Mouse (Mus musculus): Measurements from ENCODE around the gene Rnf41. TPM values are rescaled to one million over a fixed set of nuclear protein-coding genes. Genes with fewer than 3 reads are reported as not detected.

Rnf41 gene
- total RNA-seq, 2 experiments from 2014 or later: 92.0 to 94.7 TPM

DNA sequence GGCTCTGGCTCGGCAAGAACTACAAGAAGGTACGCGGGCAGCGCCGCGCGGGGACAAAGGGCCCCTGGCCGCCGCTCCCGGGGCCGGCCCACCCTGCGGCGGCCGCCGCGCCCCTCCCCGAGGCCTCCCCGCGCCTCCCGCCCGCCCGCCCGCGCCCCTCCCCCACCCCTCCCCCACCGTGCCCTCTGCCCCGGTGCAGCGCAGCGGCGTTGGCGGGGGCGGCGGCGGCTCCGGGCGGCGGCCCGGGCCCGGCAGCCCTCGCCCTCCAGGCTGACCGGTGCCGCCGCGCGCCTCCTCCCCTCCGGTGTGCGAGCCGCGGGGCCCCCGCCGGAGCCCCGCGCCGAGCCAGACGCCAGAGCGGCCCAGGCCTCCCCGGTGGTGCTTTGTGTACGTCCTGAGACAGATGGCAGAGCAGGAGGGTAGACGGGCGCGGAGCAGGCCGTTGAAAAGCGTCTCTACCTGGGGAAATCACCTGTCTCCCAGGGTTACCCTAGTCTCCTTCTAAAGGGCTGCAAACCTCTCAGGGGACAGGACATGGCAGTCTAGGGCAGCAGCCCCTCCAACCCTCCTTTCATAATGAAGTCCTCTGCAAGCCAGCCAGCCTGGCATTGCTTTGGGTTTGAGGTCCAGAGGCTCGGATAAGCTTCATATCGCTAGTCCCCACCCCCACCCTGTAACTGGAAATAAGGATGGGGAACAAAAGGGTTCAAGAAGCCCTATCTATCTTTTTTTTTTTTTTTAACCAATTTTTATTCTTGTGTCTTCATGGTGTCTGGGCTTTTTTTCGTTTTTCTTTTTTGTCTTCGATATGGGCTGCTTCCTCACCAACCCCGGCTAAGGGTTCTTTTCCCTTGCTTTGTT lies 48.2 kb downstream of the Rnf41 start:
- peak; percentile 43 for DNase-seq
- intact Hi-C loops (cut with DNase I): loop anchor here (5.0 kb wide), 2 partner anchors 47 to 97 kb away; partner anchors contain the start of genes Nabp2 and Rnf41

DNA sequence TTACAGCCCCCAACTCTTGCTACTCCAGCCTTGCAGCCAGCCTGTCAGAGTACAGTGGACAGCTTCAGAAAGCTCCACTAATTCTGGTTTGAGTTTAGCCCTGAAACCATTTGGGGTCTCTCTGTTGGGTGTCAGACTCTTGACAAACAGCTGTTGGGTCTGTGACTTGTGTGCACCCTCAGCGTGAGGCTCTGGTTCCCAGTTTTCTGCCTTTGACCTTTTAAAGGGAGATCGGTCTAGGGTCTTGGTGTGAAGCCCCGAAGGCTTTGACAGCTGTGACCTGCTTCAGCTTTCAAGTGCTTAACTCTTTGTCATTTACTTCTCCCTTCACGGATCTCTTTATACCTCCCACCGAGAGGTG lies 48.8 kb downstream of the Rnf41 start:
- no peak for DNase-seq
- intact Hi-C loops (cut with DNase I): no loop called here

DNA sequence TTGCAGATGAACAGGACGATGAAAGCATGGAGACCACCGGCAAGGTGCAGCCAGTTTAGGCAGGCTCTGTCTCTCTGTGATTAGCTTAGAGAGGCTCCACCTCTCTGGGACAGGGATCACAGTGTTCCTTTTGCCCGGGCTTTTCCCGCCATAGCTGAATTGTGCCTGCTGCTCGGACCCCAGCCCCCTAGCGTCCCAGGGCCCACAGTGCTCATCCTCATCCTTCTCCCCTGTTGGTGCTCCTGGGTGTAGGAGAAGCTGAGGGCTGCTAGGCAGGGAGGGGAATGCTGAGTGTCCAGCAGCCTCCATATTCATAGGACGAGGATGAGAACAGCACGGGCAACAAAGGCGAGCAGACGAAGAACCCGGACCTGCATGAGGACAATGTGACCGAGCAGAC lies 62.9 kb downstream of the Rnf41 start:
- intact Hi-C loops (cut with DNase I): no loop called here
- DNase-seq: no peak

DNA sequence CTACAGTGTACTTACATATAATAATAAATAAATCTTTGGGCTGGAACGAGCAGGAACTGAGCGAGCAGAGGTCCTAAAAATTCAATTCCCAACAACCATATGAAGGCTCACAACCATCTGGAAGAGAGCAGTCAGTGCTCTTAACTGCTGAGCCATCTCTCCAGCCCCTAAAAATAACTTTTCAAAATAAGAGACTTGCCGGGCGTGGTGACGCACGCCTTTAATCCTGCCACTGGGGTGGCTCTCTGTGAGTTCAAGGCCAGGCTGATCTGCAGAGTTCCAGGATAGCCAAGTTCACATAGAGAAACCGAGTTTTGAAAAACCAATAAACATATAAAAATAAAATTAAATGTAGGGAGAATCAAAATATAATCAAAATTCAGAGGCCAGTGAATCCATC lies 74.9 kb downstream of the Rnf41 start:
- DNase-seq: no peak
- intact Hi-C loops (cut with DNase I): no loop called here

DNA sequence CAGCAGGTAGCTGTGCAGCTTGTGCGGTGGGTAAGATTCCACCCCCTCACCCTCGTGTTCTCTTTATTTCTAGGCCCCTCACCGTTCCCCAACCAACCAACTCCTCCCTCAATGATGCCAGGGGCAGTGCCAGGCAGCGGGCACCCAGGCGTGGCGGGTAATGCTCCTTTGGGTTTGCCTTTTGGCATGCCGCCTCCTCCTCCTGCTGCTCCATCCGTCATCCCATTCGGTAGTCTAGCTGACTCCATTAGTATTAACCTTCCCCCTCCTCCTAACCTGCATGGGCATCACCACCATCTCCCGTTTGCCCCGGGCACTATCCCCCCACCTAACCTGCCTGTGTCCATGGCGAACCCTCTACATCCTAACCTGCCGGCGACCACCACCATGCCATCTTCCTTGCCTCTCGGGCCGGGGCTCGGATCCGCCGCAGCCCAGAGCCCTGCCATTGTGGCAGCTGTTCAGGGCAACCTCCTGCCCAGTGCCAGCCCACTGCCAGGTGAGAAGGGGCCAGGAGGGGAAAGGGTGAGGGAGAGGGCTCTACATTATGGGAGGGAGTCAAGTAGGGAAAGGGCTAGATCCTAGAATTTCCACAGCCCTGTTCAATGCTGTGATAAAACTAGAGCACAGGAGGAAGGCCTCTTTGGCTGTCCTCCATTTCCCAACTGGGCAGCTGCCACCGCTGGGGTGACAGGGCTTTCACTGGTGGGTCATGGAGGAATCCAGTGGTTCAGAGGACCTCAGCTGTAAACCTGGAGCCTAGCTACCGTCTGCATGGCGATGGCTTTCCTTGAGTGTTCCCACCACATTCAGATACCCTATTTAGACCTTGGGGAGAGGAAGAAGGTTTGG lies 76.6 kb downstream of the Rnf41 start:
- DNase-seq: peak; percentile 69
- intact Hi-C loops (cut with DNase I): no loop called here

DNA sequence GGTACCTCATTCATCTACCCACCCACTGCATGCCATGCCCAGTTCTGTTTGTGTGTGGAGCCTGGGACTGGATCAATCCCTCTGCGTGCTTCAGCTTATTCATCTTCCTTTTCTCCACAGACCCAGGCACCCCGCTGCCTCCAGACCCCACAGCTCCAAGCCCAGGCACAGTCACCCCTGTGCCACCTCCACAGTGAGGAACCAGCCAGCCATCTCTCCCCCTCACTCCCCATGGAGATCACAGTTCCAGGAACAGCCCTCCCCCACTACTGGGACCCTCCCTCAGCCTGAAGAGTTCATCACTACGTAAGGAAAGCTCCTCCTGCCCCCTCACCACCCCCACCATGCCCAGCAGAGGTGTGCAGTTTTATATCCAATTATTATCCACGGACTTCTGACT lies 77.3 kb downstream of the Rnf41 start:
- no peak for DNase-seq
- intact Hi-C loops (cut with DNase I): no loop called here

DNA sequence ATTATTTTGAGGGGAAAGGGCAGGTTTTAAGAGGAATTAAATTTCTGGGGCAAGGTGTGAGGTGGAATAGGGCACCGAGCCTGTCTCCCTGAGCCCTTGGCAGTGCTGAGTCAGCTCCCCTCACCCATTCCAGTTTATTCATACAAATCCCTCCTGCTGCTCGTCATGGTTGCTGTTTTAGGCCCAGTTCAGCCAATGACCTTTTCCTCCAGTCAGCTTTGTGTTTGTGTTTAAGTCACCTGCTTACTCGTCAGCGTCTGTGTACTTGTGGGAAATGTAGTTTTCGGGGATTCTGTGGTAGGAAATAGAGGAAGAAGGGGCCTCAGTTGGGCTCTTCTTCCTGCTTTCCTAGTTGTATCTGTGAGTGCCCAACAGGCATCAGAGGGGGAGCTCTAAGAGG lies 77.9 kb downstream of the Rnf41 start:
- intact Hi-C loops (cut with DNase I): no loop called here
- DNase-seq: no peak

DNA sequence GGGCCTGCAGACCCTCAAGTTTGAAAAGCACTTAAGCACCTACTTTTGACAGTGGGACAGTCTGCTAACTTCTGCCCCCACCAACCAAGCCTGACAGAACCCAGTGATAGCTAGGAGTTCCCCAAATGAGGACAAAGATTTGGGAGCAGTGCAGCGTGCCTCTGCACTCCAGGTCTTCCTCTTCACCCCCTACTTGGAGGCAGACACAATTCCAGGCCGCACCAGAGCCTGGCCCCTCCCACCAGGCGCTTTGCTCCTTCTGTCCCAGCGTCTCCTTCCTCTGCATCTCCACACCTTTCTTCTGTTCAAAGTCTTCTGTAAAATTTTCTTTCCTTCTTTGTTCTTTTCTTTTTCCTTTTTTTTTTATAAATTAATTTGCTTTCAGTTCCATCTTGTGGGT lies 78.3 kb downstream of the Rnf41 start:
- DNase-seq: no peak
- intact Hi-C loops (cut with DNase I): no loop called here

DNA sequence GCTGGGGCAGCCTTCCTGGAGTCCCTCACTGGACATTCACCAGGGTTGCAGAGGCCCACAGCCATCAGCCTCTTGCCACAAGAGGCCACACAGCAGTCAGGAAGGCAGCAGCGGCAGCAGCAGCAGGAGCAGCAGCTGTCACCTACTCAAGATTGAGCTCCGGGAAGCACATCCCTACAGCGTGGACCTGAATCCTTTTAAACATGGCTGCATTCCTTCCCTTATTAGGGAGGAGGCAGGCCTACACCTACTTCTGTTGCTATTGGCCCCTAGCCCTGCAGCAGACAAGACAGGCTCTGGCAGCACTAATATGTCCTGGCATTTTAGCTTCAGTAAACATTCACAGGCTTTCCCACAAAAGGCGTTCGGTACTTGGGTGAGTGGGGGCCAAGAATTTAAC lies 78.8 kb downstream of the Rnf41 start:
- intact Hi-C loops (cut with DNase I): no loop called here
- no peak for DNase-seq

DNA sequence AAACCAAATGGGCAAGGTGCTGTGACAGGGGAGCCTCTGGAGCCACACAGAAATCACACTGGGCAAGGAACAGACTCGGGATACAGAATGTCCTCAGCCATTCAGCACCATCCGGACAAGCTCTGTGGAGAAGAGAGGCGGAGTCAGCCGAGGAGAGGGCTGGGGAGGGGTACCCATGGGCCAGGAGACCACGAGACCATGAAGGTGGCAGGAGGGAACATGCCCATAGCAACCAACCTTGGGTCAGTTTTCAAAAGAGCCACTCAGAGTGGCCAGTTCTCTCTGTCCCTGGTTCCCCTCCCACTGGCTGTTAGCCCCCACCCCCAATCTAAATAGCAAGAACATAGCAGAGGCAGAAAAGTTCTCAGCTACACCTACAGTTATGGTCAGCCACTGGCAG lies 79.5 kb downstream of the Rnf41 start:
- intact Hi-C loops (cut with DNase I): no loop called here
- no peak for DNase-seq

Small RNA genes within 50 kb of the gene (microRNA-seq; reads per million reads assigned to microRNA genes)
- gene Gm25361: not detected
- not detected for gene Gm26308
- 1.2 reads per million for gene Mir6914
- 8.1 reads per million, percentile 21 among the genes with 10 or more reads in this experiment for gene Mir6915
- not detected for gene Mir8105

Other genes with a start within 250 kb of the Rnf41 start
- gene Rbms2, start 231.4 kb upstream of the Rnf41 start, total RNA-seq (2021): 10 to 100 TPM; 12.7 to 13.0 TPM
- gene Gls2, start 217.2 kb upstream of the Rnf41 start, total RNA-seq (2021): 1 to 10 TPM; 5.9 to 7.9 TPM
- 10 to 100 TPM; 14.5 to 16.3 TPM for gene Spryd4, start 199.8 kb upstream of the Rnf41 start, total RNA-seq (2021)
- gene Mip, start 185.8 kb upstream of the Rnf41 start, total RNA-seq (2021): not detected
- gene Timeless, start 179.6 kb upstream of the Rnf41 start, total RNA-seq (2021): 10 to 100 TPM; 11.1 to 14.7 TPM
- gene Apon, start 157.6 kb upstream of the Rnf41 start, total RNA-seq (2021): not detected
- gene Apof, start 143.0 kb upstream of the Rnf41 start, total RNA-seq (2021): not detected
- 10 to 100 TPM; 32.1 to 38.1 TPM for gene Stat2, start 141.1 kb upstream of the Rnf41 start, total RNA-seq (2021)
- gene Il23a, start 112.9 kb upstream of the Rnf41 start, total RNA-seq (2021): not detected
- 10 to 100 TPM; 19.9 to 22.4 TPM for gene Pan2, start 108.3 kb upstream of the Rnf41 start, total RNA-seq (2021)
- 10 to 100 TPM; 81.0 to 86.0 TPM for gene Cnpy2, start 89.2 kb upstream of the Rnf41 start, total RNA-seq (2021)
- 100 to 1,000 TPM; 236 to 250 TPM for gene Cs, start 73.9 kb upstream of the Rnf41 start, total RNA-seq (2021)
- 10 to 100 TPM; 57.7 to 58.1 TPM for gene Coq10a, start 42.7 kb upstream of the Rnf41 start, total RNA-seq (2021)
- 10 to 100 TPM; 84.9 to 85.5 TPM for gene Ankrd52, start 34.5 kb upstream of the Rnf41 start, total RNA-seq (2021)
- under 1 TPM; 0.40 to 0.42 TPM for gene Slc39a5, start 10.4 kb upstream of the Rnf41 start, total RNA-seq (2021)
- gene Nabp2, start 165 bp upstream of the Rnf41 start, total RNA-seq (2021): 10 to 100 TPM; 95.1 to 99.1 TPM
- gene Smarcc2, start 47.6 kb downstream of the Rnf41 start, total RNA-seq (2021): 100 to 1,000 TPM; 295 to 311 TPM
- gene Myl6, start 82.5 kb downstream of the Rnf41 start, total RNA-seq (2021): 100 to 1,000 TPM; 499 to 509 TPM
- 10 to 100 TPM; 61.7 to 65.2 TPM for gene Myl6b, start 87.0 kb downstream of the Rnf41 start, total RNA-seq (2021)
- gene Esyt1, start 114.2 kb downstream of the Rnf41 start, total RNA-seq (2021): 10 to 100 TPM; 13.7 to 16.3 TPM
- 10 to 100 TPM; 14.0 to 15.2 TPM for gene Zc3h10, start 136.1 kb downstream of the Rnf41 start, total RNA-seq (2021)
- gene Rpl41, start 137.6 kb downstream of the Rnf41 start, total RNA-seq (2021): 1,000 to 10,000 TPM; 2,825 to 2,926 TPM
- 100 to 1,000 TPM; 111 TPM for gene Pa2g4, start 154.3 kb downstream of the Rnf41 start, total RNA-seq (2021)
- gene Erbb3, start 178.0 kb downstream of the Rnf41 start, total RNA-seq (2021): under 1 TPM; 0.62 to 0.66 TPM
- 100 to 1,000 TPM; 595 to 651 TPM for gene Rps26, start 215.1 kb downstream of the Rnf41 start, total RNA-seq (2021)
- 10 to 100 TPM; 25.0 to 30.7 TPM for gene Ikzf4, start 234.3 kb downstream of the Rnf41 start, total RNA-seq (2021)

Measured in left cerebral cortex, postnatal 4 days (tissue).